Mouse (Mus musculus) heart, postnatal 25 days (tissue): ENCODE measurements around the gene Ptpn18. TPM values are rescaled to one million over a fixed set of nuclear protein-coding genes. Genes with fewer than 3 reads are reported as not detected.
"Not testable (repeated sequence)": the region's sequence is repeated elsewhere in the genome, so short reads cannot be mapped to it uniquely, and the experiment has no call there.

Source experiments
- DNase-seq: peaks from one replicate; pipeline ENCODE4 v3.0.0; 2022; ENCODE audit warnings: low spot score
- intact Hi-C: fragments of 180-260 bp; cut with DNase I; formaldehyde crosslinking; loops from one replicate; pipeline ENCODE4 v1.15.1; 2025
- total RNA-seq, 2 experiments: library from RNA; stranded (reverse); gene quantifications; 2 replicates each; pipeline ENCODE4 v1.2.3; 2021

The Ptpn18 gene
- total RNA-seq = 1 to 10 TPM; 4.2 to 5.6 TPM

- intact Hi-C loops = loop anchor here (5.0 kb wide), 1 partner anchor 138 kb away; no protein-coding TSS in a partner anchor
- peak; percentile 77 for DNase-seq
Measured at GRCm38 (mm10) chr1:34459284-34460060, at the start of gene Ptpn18. Gene Ptpn18, plus strand, starts transcription at chr1:34459762.

DNA sequence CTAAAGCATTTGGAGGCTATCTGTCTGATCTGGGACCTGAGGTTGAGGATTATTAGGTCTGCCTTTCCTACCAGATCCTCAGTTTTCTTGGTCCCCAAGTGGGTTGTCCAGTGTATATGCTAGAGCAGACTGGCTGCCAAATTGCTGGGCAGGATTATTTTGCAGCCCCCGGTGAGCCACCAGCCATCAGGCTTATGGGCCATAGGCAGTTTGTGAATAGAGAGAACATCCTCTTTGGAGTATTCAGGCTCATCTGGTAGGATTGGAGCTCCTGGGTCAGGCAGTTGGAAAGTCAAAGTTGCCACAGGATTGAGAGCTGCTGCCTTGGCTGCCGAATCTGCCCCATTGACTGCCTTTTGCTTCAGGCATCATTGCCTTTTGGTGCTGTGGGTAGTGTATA is 31.1 kb upstream of the Ptpn18 start:
- intact Hi-C loops = no loop called here
- DNase-seq = no peak

DNA sequence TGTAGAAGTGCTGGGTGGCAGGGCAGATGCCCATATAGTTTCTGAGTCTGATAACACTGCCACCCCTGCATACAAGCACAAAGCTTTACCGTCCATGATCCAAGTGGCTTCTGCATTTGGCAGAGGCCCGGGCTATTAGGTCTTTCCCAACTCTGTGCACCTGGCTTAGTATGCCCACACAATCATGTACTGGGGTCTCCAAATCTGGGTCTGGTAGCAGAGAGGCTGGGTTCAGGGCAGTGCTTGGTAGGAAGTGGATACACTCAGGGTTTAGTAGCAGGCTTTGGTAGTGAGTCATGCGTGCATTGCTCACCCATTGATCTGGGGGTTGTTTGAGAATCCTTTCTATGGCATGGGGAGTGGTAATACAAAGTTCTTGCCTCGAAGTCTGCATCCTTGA is 30.3 kb upstream of the Ptpn18 start:
- DNase-seq = no peak
- intact Hi-C loops = no loop called here

- no peak for DNase-seq
- intact Hi-C loops = no loop called here
Measured at GRCm38 (mm10) chr1:34430981-34431380, 28.6 kb upstream of the Ptpn18 start.

DNA sequence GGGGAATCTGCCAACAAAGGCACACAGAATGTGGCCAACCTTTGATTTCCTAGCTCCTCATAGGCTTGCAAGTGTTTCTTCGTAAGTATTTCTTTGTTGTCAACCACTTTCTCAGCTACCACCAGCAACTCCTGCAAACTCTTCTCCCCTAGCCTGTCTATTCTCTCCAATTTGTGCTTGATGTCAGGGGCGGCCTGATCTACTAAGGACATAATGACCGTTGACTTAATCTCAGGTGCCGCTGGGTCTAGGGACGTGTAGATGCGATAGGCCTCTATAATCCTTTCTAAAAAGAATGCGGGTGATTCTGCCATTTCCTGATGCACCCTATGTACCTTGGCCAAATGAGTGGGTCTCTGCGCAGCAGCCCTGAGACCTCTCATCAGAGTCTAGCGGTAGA is 28.1 kb upstream of the Ptpn18 start:
- no peak for DNase-seq
- intact Hi-C loops = no loop called here

DNA sequence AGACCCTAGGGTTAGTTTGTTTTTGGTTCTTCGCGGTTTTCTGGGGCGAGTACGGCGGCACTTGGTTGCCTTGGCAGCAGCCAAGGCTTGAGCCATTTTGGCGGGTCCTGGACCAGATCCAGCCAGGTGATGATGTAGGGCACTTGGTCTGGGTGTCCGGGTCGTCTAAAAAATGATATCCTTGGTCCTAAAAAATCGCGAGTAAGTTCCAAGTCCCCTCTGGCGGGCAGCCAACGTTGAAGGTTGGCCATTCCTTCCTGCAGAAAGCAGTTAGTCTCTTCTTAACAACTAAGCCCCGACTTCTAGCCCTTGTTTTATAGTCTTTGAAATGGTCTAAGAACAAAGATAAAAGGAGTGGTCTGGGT is 27.2 kb upstream of the Ptpn18 start:
- intact Hi-C loops = no loop called here
- DNase-seq = no peak

GRCm38 (mm10) chr1:34432776-34433481 is 26.6 kb upstream of the Ptpn18 start:
- DNase-seq = no peak
- intact Hi-C loops = no loop called here

DNA sequence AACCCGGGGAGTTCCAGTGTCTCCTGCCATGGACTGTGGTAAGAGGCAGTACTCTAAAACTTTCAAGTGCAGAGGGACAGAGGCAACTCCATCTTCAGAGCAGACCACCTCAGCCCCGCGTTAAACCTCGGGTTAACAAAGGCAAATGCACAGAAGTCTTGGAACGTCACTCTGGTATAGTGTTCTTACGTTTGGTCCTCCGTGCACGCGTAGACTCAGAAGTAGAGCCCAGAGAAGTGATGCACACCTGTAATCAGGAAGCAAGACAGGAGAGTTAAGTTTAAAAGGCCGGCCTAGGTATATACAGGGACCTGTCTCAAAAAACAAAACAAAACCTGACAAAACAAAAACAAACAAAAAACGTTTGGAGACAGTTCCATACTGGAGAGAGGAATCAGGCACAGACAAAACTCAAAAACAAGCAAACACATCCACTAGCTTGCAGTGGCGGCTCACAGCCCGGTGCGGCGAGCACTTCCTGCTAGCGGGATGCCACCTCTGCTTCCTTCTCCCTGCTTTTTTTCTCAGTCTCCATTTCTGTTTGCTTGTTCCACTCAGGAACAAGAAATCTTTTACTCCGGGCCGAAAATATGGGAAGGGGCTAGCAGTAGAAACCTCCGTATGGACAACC is 25.6 kb upstream of the Ptpn18 start:
- DNase-seq = no peak
- intact Hi-C loops = no loop called here

GRCm38 (mm10) chr1:34434660-34435160 is 24.9 kb upstream of the Ptpn18 start:
- intact Hi-C loops = no loop called here
- DNase-seq = peak; percentile 74

GRCm38 (mm10) chr1:34435371-34436120 is 24.0 kb upstream of the Ptpn18 start:
- intact Hi-C loops = no loop called here
- no peak for DNase-seq

- no peak for DNase-seq
- intact Hi-C loops = no loop called here
Measured at GRCm38 (mm10) chr1:34436374-34436773, 23.2 kb upstream of the Ptpn18 start.

DNA sequence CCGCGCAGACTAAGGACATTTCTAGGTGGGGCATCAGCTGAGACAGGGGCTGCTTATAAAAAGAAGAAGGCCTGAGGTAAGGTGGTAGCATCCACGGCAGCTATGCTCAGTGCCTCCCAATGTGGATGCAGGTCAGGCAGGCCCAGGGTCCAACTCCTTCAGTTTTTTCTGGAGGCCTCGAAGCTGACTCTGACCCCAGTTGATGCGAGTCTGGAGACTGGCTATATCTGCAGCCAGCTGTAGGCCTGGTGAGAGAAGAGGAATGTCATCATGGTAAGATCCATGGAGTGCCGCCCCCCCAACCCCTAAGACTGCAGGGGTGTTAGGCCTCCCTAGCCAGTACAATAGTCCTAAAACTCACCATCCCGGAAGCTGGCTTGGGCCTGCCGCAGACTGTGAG is 22.2 kb upstream of the Ptpn18 start:
- intact Hi-C loops, DNase-seq: not testable (repeated sequence)

DNA sequence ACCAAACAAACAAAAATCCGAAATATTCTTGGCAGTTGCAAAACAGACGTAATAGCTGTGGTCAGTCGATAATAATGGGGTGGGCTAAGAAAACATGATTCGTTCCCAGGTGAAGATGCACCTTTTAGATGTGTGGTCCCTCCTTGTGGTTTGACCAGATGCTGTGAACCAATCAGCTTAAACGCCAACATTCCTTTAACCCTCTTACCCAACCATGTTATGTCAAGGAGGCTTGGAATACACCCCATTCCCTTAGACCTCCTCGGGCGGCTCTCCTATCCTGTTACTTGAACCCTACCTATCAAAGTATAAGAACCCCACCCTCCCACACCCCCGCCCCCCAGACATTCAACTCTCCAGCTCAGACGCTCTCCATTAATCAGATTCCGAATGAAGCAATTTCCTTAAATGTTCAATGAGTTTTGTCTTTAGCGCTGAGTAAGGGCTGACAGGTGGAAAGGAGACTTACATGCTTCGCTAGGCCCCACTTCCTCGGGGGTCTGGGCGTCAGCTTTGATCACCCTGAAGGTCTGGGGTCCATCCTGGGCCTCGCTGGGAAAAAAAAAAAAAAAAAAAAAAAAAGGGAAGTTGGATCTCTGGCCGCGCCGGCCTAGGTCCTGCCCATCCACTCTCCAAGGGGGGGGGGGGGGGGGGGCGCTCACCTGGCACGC is 21.0 kb upstream of the Ptpn18 start:
- DNase-seq = no peak
- intact Hi-C loops = no loop called here

DNA sequence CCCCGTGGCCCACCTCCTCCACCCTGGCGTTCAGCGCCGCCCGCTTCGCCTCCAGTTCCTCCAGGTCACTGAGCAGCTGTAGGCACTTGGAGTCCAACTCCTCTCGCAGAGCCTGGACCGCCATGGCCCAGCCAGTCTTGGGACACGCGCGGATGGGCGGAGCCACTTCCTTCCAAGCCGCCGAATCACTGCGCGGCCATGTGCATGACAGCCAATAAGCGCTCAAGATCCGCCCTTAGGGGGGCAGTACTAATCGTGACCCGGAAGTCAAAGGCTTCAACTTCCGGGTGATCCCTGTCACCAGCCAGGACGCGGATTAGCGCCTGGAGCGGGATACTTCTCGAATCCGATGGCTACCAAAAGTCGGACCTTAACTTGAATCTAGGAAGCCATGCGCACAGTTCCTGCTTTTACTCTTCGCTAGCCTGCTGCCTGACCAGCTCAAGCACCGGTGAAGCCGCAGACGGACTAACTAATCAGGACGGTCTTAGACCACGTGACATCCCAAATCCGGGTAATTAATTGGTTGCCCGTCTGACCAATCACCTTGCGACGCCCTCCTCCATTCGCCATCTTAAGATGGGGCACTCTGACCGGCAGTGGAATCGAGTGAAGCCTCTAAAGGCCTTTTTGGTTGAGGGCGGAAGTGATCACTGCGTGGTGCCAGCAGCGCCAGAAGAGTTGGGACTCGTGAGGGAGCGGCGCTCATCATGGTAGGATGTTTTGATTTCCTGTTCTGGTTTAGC is 20.2 kb upstream of the Ptpn18 start, which contains the start of the genes Ccdc115 and Imp4:
Ccdc115 (minus strand) TSS at position 458 of the 746 bp plus-strand sequence.
Imp4 (plus strand) TSS at position 637 of the 746 bp plus-strand sequence.
- peak; percentile 90 for DNase-seq
- intact Hi-C loops = no loop called here

- intact Hi-C loops = no loop called here
Measured at GRCm38 (mm10) chr1:34439961-34440630, 19.5 kb upstream of the Ptpn18 start.

GRCm38 (mm10) chr1:34443124-34443523 is 16.4 kb upstream of the Ptpn18 start:
- intact Hi-C loops = no loop called here
- DNase-seq = no peak

More at GRCm38 (mm10) chr1:34439961-34440630, 19.5 kb upstream of the Ptpn18 start:
- no peak for DNase-seq

DNA sequence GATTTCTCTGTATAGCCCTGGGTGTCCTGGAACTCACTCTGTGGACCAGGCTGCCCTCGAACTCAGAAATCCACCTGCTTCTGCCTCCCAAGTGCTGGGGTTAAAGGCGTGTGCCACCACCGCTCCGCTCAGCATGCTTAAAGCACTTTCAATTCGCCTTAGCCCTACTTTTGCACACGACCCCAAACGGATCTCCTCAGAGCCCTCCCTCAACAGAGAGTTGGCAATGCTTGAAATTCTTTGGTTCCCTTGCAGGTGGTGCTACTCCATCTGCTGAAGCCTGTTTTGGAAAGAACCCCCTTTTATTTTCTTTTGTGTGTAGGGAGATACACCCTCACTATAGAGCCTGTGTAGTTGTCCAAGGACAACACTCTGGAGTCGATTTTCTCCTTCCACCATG is 1.1 kb upstream of the Ptpn18 start:
- intact Hi-C loops = no loop called here
- no peak for DNase-seq

DNA sequence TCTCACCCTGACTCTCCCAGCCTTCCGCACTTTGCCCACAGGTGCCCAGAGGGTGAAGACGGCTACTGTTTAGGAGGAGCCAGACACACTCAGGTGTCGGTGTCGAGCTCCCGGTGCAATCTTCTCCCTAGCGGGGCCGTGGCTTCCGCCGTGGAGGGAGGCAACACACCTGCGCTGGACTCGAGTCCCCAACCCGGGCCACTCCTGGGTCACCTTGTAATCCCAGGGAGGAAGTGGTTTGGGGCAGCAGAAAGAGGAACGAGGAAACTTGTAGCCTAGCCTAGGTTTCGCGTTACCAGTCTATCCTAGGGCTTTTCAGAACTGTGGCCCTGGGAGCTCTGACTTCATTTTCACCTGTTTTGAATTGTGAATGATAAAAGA is 489 bp downstream of the Ptpn18 start:
- no peak for DNase-seq
- intact Hi-C loops = loop anchor here (5.0 kb wide), 1 partner anchor 137 kb away; no protein-coding TSS in a partner anchor
